Mouse (Mus musculus) spleen, postnatal 36 days (tissue): ENCODE measurements around the gene Zfp609.

Source experiments
- DNase-seq, 2 experiments: peaks; one replicate each; pipeline ENCODE4 v3.0.0; 2022; ENCODE audit warnings: low spot score in 2 of 2, mixed read lengths in 1 of 2

Zfp609 gene

GRCm38 (mm10) chr9:65759992-65760391 lies 67.4 kb downstream of the Zfp609 start:
- no peak for DNase-seq

- DNase-seq = no peak
These were observed 68.1 kb downstream of the Zfp609 start for GRCm38 (mm10) chr9:65759256-65759655.

- no peak for DNase-seq
These were observed 69.5 kb downstream of the Zfp609 start for GRCm38 (mm10) chr9:65757826-65758225.

- no peak for DNase-seq
These were observed 71.5 kb downstream of the Zfp609 start for GRCm38 (mm10) chr9:65755673-65756375.

- no peak for DNase-seq
These were observed 72.2 kb downstream of the Zfp609 start for GRCm38 (mm10) chr9:65755164-65755563.

- DNase-seq = no peak
These were observed 74.7 kb downstream of the Zfp609 start for GRCm38 (mm10) chr9:65752632-65753031.

- DNase-seq = no peak
These were observed 75.5 kb downstream of the Zfp609 start for GRCm38 (mm10) chr9:65751906-65752305.

GRCm38 (mm10) chr9:65748102-65748501 lies 79.3 kb downstream of the Zfp609 start:
- no peak for DNase-seq

GRCm38 (mm10) chr9:65746479-65746878 lies 80.9 kb downstream of the Zfp609 start:
- no peak for DNase-seq

- DNase-seq = no peak
These were observed 81.9 kb downstream of the Zfp609 start for GRCm38 (mm10) chr9:65745456-65745855.

- no peak for DNase-seq
These were observed 82.9 kb downstream of the Zfp609 start for GRCm38 (mm10) chr9:65744171-65745082.

GRCm38 (mm10) chr9:65743809-65744170 lies 83.6 kb downstream of the Zfp609 start:
- no peak for DNase-seq

GRCm38 (mm10) chr9:65743322-65743721 lies 84.0 kb downstream of the Zfp609 start:
- no peak for DNase-seq

- no peak for DNase-seq
These were observed 84.6 kb downstream of the Zfp609 start for GRCm38 (mm10) chr9:65742777-65743176.

GRCm38 (mm10) chr9:65741066-65741852 lies 86.1 kb downstream of the Zfp609 start:
- no peak for DNase-seq

- no peak for DNase-seq
These were observed 92.4 kb downstream of the Zfp609 start for GRCm38 (mm10) chr9:65734931-65735330.

GRCm38 (mm10) chr9:65728588-65728987 lies 98.8 kb downstream of the Zfp609 start:
- no peak for DNase-seq

- DNase-seq = no peak
These were observed 99.9 kb downstream of the Zfp609 start for GRCm38 (mm10) chr9:65727491-65727890.

GRCm38 (mm10) chr9:65726431-65726830 lies 100.9 kb downstream of the Zfp609 start:
- DNase-seq = no peak

- no peak for DNase-seq
These were observed 102.1 kb downstream of the Zfp609 start for GRCm38 (mm10) chr9:65725291-65725622.

GRCm38 (mm10) chr9:65724471-65725290 lies 102.7 kb downstream of the Zfp609 start:
- DNase-seq = no peak
